Mouse (Mus musculus) C2C12 (cell line): ENCODE measurements at regions not wholly inside any gene's neighbourhood (a gene's known extent, or its start where the extent isn't known, plus 50 kb on each side); places are given as distances from the start of the nearest gene placed in this dataset.
A peak's percentile ranks its signal among the peaks of the same experiment; 100 is the strongest.

Experiments
- H3K27me3 ChIP-seq: one replicate; pipeline ENCODE4 v1.6.1; 2011; ENCODE audit not compliant: control insufficient read depth, insufficient read depth, insufficient read length
- H3K36me3 ChIP-seq: one replicate; pipeline ENCODE4 v1.6.1; 2011; ENCODE audit not compliant: control insufficient read depth, insufficient read depth
- H3K4me3 ChIP-seq: one replicate; pipeline ENCODE4 v1.5.1; 2011; ENCODE audit warnings: mild to moderate bottlenecking, control low read depth; ENCODE audit not compliant: poor library complexity, insufficient read depth, severe bottlenecking
- H3K79me2 ChIP-seq: one replicate; pipeline ENCODE4 v1.6.1; 2011; ENCODE audit not compliant: control insufficient read depth, insufficient read depth
- H3K79me3 ChIP-seq: one replicate; pipeline ENCODE4 v1.6.1; 2011; ENCODE audit warnings: low read depth, control low read depth
- H3ac ChIP-seq: one replicate; pipeline ENCODE3; 2011; ENCODE audit warnings: low read depth; ENCODE audit not compliant: control insufficient read depth, insufficient read length
- CEBPB ChIP-seq: IDR thresholded peaks from one replicate; pipeline ENCODE4 v1.6.1; 2011; ENCODE audit warnings: low read depth, mild to moderate bottlenecking, control low read depth, moderate library complexity
- CTCF ChIP-seq: IDR thresholded peaks from one replicate; pipeline ENCODE4 v1.5.1; 2011; ENCODE audit not compliant: control insufficient read depth, insufficient read depth, insufficient read length
- FOSL1 ChIP-seq: IDR thresholded peaks from one replicate; pipeline ENCODE4 v1.8.0; 2011; ENCODE audit warnings: mild to moderate bottlenecking, low read length; ENCODE audit not compliant: poor library complexity, insufficient read depth, severe bottlenecking
- MAX ChIP-seq: IDR thresholded peaks from one replicate; pipeline ENCODE4 v1.6.1; 2011; ENCODE audit warnings: mild to moderate bottlenecking, control low read depth
- MYOD1 ChIP-seq: IDR thresholded peaks from one replicate; pipeline ENCODE4 v1.6.1; 2011; ENCODE audit warnings: low read depth; ENCODE audit not compliant: control insufficient read depth, insufficient read length
- MYOG ChIP-seq: IDR thresholded peaks from one replicate; pipeline ENCODE4 v1.6.1; 2011; ENCODE audit not compliant: control insufficient read depth, insufficient read length; ENCODE audit errors: extremely low read depth
- USF1 ChIP-seq: IDR thresholded peaks from one replicate; pipeline ENCODE4 v1.6.1; 2011; ENCODE audit warnings: low read depth, mild to moderate bottlenecking, control low read depth, moderate library complexity

DNA sequence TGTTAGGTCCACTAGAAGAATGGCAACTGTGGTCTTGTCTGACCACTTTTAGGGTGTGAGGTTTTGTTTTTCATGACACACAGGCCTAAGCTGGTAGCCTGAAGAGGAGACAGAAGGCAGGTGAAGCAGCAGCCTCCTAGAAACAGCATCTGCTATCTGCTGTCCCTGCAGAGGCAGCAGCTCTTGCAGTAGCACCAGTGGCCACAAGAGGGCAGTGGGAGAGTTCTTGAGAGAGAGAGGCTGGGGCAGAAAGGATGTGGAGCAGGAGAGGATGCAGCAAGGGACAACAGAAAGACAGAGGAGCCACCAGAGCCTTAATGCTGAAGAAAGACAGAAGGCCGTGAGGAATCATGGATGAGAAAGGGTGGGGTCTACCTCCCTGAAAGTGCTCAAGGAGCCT, 88.1 kb upstream of the Usp51 start:
- no peak overlapping the region for H3ac ChIP-seq
- TF ChIP-seq FOSL1 (no peak), MYOG (no peak), MAX (no peak), MYOD1 (no peak), USF1 (no peak), CTCF (peak; percentile 9)

GRCm38 (mm10) chrX:152926991-152927390, 79.3 kb upstream of the Usp51 start:
- Histone ChIP-seq H3K4me3 (no peak overlapping the region), H3K79me2 (no peaks in the 10 kb centered on the region), H3K79me3 (no peaks in the 10 kb centered on the region), H3K36me3 (no peaks in the 10 kb centered on the region), H3ac (no peak overlapping the region), H3K27me3 (no peaks in the 10 kb centered on the region)
- no peak for TF ChIP-seq MYOG
- no peak for TF ChIP-seq CTCF
- TF ChIP-seq USF1: no peak
- no peak for TF ChIP-seq MAX
- no peak for TF ChIP-seq MYOD1
- no peak for TF ChIP-seq CEBPB

More for the DNA sequence above, 88.1 kb upstream of the Usp51 start:
- H3K79me2 ChIP-seq: no peaks in the 10 kb centered on the region
- no peak overlapping the region for H3K4me3 ChIP-seq
- H3K79me3 ChIP-seq: no peaks in the 10 kb centered on the region
- H3K27me3 ChIP-seq: no peaks in the 10 kb centered on the region
- no peaks in the 10 kb centered on the region for H3K36me3 ChIP-seq

DNA sequence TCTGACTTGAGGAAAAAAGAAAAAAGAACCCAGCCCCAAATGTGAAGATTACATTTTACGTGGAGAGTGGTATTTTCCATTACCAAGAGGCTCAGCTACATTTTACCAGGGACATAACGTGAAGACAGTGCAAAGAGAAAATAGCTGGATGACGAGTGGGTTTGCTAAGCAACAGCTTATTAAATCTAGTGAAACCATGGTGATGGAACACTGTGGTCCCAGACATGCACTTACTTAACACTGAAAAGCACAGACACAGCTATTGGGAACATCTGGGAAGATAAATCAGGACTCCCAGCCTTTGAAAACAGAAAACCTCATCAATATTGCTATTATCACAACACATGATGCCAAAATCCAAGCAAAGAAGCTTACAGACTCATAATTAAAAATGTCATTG, 60.1 kb upstream of the Usp51 start:
- no peak for TF ChIP-seq USF1
- no peak for TF ChIP-seq CEBPB
- no peak for TF ChIP-seq MYOD1
- no peak for TF ChIP-seq CTCF
- TF ChIP-seq MAX: no peak
- TF ChIP-seq FOSL1: no peak
- no peaks in the 10 kb centered on the region for H3K36me3 ChIP-seq
- no peaks in the 10 kb centered on the region for H3K27me3 ChIP-seq

More for the DNA sequence above, 60.1 kb upstream of the Usp51 start:
- no peak overlapping the region for H3ac ChIP-seq
- no peak overlapping the region for H3K4me3 ChIP-seq
- H3K79me3 ChIP-seq: no peaks in the 10 kb centered on the region
- no peaks in the 10 kb centered on the region for H3K79me2 ChIP-seq
